22 mouse cellular contexts compared by ENCODE assay signal in genomic region chr10:62149929-62150328, GRCm38 (mm10). TPM values are rescaled to one million over a fixed set of nuclear protein-coding genes. Genes with fewer than 3 reads are reported as not detected.
"Had no signal": no experiment of that assay in that cellular context is flagged by ENCODE, and none has a peak within 500 bp of the region (broad histone marks: within the 10 kb centered on the region; RNA-seq: fewer than 3 reads in every experiment).

No protein-coding gene starts in this region.

- H3K9me3 ChIP-seq: limb, embryonic 12.5 days; liver, embryonic 13.5 days; lung, embryonic 15.5 days; stomach, embryonic 15.5 days had no signal

- DNase-seq: kidney, adult 8-10 months; kidney, postnatal 25 days; layer of hippocampus, adult 9-11 months; layer of hippocampus, postnatal 36 days; liver; liver, embryonic 13.5 days; liver, postnatal 0 days; lung, postnatal 14 days; right cerebral cortex, postnatal 14 days; thymus, adult 2 months; thymus, postnatal 25 days had no signal

- H3K27me3 ChIP-seq: liver, embryonic 13.5 days; lung, embryonic 15.5 days; stomach, embryonic 15.5 days had no signal

- H3K9ac ChIP-seq: limb, embryonic 12.5 days; liver, embryonic 13.5 days; liver, postnatal 0 days; lung, embryonic 15.5 days; neural tube, embryonic 12.5 days; stomach, embryonic 15.5 days had no signal

- H3K4me2 ChIP-seq: limb, embryonic 12.5 days; liver, embryonic 13.5 days; lung, embryonic 15.5 days; neural tube, embryonic 12.5 days; stomach, embryonic 15.5 days had no signal

- H3K4me1 ChIP-seq: limb, embryonic 12.5 days; liver, embryonic 13.5 days; lung, embryonic 15.5 days; megakaryocyte, embryonic 14.5 days; stomach, embryonic 15.5 days had no signal

- ATAC-seq: intestine, embryonic 16.5 days; liver, postnatal 0 days had no signal

- H3K36me3 ChIP-seq: limb, embryonic 12.5 days; liver, embryonic 13.5 days; lung, embryonic 15.5 days; neural tube, embryonic 12.5 days; stomach, embryonic 15.5 days had no signal

- H3K4me3 ChIP-seq: limb, embryonic 12.5 days; liver, embryonic 13.5 days; lung, embryonic 15.5 days; megakaryocyte, embryonic 14.5 days; neural tube, embryonic 12.5 days; stomach, embryonic 15.5 days had no signal

- H3K27ac ChIP-seq: limb, embryonic 12.5 days; liver, embryonic 13.5 days; lung, embryonic 15.5 days; macrophage; neural tube, embryonic 12.5 days; stomach, embryonic 15.5 days had no signal

RNA-seq across cellular contexts. Expression of gene Fam241b, which starts 6.2 kb away (rescaled TPM):
- polyA plus RNA-seq: macrophage had no signal

RNA-seq across cellular contexts. Expression of gene Neurog3, which starts 17.0 kb away (rescaled TPM):
- polyA plus RNA-seq: kidney, embryonic 16.5 days; limb, embryonic 12.5 days; liver, embryonic 13.5 days; liver, postnatal 0 days; lung, embryonic 15.5 days; macrophage; midbrain, postnatal 0 days; spleen, adult 2 months; urinary bladder, adult 2 months had no signal
